Mouse (Mus musculus) R1 (cell line): ENCODE results near the gene Defa26.
"Not testable (repeated sequence)": the region's sequence is repeated elsewhere in the genome, so short reads cannot be mapped to it uniquely, and the experiment has no call there.

Experiments used
- DNase-seq: peaks from one replicate; pipeline ENCODE4 v3.0.0-alpha.2; 2018; ENCODE audit warnings: low read depth, low spot score

Gene Defa26

DNA sequence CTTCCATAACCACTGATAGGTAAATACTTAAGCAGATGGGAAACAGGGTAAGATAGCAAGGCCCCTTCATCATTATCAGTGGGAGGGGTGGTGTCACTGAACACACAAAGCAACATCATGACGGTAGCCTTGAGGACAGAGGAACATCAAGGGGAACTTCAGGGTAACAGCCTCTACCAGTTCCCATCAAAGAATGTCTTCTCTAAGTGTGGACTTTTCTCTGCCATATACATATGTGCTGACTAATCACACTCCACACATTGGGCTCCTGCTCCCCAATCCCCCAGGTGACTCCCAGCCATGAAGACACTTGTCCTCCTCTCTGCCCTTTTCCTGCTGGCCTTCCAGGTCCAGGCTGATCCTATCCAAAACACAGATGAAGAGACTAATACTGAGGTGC, at the start of gene Defa26:
Gene Defa26 (plus strand): TSS at position 301 of the 400 bp plus-strand sequence.
- not testable (repeated sequence) for DNase-seq

DNA sequence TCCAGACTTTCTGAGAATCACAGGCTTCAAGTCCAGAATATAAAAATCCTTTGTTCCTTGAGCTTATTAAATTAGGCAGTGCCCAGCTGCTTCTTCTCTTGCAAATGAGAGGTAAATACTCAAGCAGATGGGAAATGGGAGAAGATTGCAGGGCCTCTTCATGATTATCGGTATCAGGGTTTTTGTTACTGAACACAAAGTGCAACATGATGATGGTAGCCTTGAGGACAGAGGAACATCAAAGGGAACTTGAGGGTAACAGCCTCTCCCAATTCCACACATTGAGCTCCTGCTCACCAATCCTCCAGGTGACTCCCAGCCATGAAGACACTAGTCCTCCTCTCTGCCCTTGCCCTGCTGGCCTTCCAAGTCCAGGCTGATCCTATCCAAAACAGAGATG, 35.3 kb upstream of the Defa26 start, which contains the start of gene Defa28:
Gene Defa28 (plus strand): TSS at position 301 of the 400 bp plus-strand sequence.
- not testable (repeated sequence) for DNase-seq

DNA sequence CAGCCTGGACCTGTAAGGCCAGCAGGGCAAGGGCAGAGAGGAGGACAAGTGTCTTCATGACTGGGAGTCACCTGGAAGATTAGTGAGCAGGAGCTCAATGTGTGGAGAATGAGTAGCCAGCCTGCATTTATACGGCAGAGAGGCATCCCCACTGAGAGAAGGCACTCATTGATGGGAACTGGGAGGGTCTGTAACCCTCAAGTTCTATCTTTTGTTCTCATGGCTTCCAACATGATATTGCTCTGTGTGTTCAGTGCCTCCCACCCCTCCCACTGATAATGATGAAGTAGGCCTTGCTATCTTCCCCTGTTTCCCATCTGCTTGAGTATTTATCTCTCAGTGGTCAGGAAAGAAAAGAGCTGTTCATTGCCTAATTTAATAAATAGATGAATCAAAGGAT, 23.6 kb upstream of the Defa26 start, which contains the start of gene Gm7861:
Gene Gm7861 (minus strand): TSS at position 101 of the 400 bp plus-strand sequence.
- DNase-seq = not testable (repeated sequence)

DNA sequence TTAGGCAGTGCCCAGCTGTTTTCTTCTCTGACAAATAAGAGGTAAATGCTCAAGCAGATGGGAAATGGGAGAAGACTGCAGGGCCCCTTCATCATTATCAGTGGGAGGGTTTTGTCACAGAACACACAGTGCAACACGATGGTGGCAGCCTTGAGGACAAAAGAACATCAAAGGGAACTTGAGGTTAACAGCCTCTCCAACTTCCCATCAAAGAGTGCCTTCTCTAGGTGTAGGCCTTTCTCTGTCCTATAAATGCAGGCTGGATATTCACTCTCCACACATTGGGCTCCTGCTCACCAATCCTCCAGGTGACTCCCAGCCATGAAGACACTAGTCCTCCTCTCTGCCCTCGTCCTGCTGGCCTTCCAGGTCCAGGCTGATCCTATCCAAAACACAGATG, 37.5 kb downstream of the Defa26 start, which contains the start of gene Defa17:
Gene Defa17 (plus strand): TSS at position 301 of the 400 bp plus-strand sequence.
- DNase-seq = not testable (repeated sequence)

DNA sequence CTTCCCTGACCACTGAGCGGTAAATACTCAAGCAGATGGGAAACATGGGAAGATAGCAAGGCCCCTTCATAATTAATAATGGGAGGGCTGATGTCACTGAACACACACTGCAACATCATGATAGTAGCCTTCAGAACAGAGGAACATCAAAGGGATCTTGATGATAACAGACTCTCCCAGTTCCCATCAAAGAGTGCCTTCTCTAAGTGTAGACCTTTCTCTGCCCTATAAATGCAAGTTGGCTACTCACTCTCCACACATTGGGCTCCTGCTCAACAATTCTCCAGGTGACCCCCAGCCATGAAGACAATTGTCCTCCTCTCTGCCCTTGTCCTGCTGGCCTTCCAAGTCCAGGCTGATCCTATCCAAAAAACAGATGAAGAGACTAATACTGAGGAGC, 47.5 kb downstream of the Defa26 start, which contains the start of gene Defa34:
Gene Defa34 (plus strand): TSS at position 301 of the 400 bp plus-strand sequence.
- not testable (repeated sequence) for DNase-seq
